Mouse (Mus musculus): ENCODE measurements around the gene Cela3a.

Cela3a gene

DNA sequence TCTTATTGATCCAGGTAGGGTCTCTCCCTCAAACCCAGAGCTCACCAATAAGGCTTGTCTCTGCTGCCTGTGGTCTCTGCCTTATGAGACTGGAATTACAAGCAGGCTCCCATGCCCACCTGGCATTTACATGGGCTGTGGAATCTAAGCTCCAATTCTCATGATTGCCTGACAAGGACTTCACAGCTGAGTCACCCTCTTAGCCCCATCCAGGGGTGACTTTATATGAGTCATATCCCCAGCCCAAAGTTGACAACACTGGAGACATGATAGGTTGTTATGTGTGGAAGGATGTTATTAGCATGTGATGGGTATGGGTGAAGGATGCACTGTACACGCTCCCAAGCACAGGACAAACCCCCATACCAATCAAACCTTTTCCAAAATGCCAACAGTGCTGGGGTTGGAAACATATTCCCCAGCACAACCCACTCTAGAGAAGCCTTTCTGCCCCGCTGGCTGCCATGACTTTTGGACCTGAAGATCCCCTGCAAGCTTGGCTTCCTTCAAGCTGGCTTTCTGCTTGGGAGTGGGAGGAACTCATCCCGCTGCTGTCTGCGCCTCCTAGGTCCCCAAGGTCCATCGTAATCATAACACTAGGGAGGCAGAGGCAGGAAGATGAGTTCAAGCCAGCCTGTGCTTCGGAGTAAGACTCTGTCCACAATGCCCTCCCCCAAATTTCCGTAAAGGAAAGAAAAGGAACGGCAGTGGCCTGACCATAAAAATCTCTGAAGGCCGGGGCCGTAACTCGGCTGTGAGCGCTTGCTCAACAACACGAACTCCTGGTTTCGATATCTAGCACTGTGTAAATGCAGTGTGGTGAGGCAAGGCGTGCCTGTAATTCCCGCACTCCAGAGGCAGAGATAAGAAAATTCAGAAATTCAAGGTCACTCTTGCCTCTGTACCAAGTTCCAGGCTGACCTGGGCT, 37.7 kb downstream of the Cela3a start:
- DNase-seq (ENCODE audit: low spot score): no peak

DNA sequence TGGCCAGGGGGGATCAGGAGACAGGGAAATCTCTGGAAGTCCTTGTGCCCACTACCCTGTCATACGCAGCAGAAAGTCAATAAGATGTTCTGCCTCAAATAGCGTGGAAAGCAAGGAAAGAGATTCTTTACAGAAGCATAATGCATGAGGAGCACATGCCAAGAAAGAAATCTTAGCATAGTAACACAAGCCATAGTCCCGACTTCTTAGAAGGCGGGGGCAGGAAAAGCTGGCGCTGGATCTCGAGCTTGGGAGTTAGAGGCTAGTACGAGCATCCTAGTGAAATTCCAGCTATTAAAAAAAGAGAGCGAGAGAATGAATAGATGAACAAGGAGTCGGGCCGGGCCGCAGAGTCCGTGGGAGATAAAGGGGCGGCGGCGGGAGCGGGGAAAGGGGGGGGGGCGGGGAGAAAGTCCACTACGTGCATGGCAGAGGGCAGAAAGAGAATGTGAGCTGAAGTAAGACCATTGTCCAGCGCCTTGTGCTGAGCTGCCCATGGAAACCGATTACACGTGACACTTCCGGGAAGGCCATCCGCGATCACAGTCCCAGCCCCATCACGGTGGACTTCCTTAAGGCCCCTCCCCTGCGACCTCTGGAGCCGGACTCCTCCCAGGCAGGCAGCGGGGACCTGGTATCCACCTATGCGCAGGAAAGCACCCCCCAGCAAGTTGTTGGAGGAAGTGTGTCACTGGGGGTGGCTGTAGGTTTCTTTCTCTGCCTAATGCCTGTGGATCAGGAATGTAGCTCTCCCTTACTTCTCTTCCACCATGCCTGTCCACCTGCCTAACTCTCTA, 39.4 kb downstream of the Cela3a start:
- no peak for DNase-seq (ENCODE audit: low spot score)

DNA sequence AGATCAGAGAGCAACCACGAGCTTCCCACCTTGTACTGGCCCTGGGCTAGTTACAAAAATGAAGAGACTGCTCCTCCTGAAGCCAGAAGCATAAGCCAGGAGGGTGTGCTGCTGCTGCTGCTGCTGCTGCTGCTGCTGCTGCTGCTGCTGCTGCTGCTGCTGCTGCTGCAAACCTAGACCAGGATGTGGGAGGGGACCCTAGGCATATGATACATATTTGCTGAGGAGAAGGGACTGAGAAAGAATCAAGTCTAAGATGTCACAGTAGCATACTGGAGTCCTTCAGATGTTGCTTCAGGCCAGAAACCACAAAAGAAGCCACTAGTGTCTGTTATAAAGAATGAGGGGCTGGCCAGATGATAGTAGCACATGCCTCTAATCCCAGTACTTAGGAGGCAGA, 41.4 kb downstream of the Cela3a start:
- DNase-seq (ENCODE audit: low spot score): no peak

DNA sequence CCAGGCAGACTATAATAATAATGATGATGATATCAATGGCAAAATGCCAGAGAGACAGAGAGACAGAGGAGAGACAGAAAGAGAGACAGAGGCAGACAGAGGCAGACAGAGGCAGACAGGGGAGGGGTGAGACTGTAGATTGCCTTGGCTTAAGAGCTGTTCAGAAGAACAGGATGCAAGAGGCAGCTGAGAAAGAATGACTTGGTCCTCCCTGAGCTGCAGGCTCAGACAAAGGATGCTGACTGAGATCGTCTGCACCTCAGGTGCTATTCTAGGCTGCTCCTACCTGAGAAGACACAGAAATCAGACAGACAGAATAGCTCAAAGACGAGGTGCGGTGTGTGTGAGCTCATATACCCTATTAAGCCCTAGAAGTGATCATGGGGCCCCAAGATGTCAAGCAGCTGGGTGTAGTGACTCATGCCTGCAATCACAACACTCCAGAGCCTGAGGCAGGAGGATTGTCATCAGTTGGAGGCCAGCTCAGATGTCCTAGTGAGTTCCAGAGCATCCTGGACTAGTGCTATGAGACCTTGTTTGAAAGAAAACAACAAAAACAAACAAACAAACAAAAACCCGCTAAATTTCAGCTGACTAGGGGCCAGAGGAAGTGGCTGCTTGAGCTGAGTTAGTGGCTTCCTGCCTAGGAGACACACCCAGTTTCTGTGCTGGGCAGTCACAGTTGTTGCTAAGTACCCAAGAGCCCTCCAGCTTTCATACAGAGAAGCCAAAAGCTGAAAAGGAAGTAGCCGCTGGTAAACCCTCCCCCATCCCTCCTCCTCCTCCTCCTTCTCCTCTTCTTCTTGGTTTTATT, 42.1 kb downstream of the Cela3a start:
- no peak for DNase-seq (ENCODE audit: low spot score)

DNA sequence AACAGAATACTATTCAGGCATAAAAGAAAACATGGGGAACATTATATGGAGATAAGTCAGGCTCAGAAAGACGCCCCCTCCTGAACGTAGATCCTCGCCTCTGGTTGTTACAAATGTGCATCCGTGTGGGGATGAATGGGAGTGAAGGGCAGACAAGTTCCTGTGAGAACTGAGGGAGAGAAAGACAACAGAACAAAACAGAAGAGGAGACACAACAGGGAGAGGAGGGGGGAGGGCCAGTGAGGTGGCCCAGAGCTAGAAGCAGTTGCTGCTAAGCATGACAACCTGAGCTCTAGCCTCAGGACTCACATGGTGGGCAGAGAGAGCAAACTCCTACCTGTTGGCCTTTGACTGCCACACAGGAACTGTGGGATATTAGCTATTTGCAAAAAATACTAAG, 43.5 kb downstream of the Cela3a start:
- no peak for DNase-seq (ENCODE audit: low spot score)

DNA sequence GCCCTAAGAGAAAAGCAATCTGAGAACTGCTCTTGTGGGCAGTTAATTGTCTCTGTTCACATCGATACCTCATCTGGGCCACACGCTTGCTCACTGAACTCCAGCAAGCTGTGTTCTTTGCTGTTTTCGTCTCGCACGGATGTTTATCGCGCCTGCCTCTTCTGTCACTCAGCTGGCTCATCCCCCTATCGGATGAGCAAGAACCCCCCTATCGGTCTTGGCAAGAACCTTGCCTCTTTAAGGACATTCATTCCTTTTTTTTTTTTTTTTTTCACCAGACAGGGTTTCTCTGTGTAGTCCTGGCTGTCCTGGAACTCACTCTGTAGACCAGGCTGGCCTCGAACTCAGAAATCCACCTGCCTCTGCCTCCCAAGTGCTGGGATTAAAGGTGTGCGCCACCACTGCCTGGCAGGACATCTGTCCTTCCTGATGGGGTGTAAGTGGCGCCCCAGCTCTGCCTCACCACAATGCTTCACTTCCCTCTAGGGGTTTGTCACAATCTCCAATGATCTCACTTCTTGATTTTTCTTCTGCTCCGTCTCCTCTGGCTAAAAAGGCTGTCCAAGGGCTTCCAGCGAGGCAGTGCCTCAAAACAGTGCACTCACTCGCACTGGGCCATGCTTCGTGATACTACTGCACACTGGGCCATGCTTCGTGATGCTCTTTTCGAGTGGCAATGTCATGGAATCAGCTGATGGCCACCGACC, 44.1 kb downstream of the Cela3a start:
- no peak for DNase-seq (ENCODE audit: low spot score)

DNA sequence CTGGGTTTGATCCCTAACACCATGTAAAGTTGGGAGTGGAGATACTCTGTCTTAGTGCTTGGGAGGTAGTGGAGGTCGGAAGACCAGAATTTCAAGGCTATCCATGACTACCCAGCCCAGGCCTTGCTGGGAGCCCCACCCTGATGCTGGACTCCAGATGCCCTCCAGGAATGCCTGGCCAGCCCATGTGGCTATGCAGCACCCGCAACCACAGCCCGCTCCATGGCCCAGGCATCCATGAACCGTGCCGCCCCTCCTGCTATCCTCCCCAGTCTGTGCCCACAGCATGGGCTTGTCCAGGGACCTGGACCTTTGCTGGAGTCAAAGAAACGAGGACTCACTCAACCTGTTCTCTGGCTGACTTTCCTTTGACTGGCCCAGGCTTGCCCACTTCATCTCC, 44.8 kb downstream of the Cela3a start:
- DNase-seq (ENCODE audit: low spot score): no peak

DNA sequence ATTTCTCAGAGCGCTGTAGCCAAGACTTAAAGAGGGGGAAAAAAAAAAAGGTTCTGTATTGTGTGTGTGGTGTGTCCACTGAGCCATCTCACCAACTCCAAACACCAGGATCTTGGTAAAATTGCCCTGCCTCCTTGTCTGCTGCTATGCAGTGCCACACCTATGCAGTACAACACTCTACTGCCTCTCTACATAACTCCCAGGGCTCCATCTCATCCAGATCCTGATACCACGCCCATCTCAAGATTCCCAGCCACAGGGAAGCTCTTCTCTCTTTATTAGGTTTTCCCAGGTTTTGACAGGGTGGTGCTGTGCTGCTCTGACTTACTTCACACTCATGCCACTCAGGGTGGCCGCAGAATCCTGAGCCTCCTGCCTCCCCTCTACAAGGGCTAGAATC, 48.6 kb downstream of the Cela3a start:
- no peak for DNase-seq (ENCODE audit: low spot score)

DNA sequence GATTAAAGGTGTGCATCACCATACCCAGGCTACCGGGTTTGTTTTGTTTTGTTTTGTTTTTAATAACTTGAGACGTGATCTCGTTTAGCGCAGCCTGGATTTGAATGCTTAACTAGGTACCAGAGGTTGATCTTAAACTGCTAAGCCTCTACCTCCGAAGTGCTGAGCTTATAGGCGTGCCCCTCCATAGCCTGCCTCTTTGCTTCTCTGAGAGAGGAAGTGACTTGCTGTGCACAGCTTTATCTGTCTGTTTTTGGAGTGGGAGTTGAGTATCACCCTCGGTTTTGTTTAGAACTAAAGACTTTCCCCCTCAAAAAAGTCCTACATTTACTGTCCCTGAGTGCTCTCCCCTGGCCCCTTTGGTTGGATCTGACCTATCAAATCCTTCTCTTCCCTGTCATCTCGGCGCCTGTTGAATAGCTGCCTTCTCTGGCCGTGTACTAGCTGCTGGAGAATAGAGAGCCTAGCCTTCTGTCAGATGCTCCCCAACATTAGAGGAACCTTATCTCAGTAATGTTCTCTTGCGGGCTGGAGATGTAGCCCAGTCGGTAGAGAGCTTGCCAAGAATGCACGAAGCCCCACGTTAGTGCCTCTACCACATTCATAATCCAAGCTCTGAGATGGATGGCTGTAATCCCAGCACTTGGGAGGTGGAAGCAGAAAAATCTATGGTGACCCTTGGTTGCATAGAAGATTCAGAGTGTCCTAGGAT, 51.1 kb downstream of the Cela3a start:
- DNase-seq (ENCODE audit: low spot score): no peak

DNA sequence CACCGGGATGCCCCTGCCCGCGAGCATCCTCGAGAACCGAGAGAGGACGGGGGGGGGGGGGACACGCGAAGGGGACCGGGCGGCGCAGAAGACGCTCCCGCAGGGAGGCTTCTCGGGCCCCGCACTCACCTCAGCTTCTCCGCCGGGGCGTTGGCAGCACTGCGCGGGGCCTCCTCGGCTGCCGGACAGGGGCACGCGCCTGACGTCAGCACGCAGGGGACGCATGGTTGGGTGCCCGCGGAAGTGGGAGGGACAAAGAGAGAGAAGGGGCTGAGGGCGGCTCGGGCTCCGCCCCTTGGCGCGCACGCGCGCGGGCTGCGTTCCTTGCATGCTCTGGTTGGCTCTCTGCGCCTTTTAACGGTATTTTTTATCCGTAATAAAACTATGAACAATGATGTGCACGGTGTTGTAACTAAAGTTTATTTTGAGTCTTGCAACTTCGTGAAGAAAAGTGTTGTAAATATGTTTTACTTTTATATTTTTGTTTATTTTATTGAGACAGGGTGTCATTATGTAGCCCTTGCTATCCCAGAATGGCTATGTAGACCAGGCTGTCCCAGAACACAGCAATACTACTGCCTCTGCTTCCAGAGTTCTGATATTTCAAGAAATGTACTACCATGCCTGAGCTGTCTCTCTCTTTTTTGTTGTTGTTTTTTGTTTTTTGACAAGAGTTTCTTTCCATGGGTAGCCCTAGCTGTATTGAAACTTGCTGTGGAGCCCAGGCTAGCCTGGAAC, 51.9 kb downstream of the Cela3a start, which contains the start of gene Cdc42:
Gene Cdc42 (minus strand): TSS at position 204 of the 738 bp plus-strand sequence.
- DNase-seq (ENCODE audit: low spot score): peak; percentile 98

DNA sequence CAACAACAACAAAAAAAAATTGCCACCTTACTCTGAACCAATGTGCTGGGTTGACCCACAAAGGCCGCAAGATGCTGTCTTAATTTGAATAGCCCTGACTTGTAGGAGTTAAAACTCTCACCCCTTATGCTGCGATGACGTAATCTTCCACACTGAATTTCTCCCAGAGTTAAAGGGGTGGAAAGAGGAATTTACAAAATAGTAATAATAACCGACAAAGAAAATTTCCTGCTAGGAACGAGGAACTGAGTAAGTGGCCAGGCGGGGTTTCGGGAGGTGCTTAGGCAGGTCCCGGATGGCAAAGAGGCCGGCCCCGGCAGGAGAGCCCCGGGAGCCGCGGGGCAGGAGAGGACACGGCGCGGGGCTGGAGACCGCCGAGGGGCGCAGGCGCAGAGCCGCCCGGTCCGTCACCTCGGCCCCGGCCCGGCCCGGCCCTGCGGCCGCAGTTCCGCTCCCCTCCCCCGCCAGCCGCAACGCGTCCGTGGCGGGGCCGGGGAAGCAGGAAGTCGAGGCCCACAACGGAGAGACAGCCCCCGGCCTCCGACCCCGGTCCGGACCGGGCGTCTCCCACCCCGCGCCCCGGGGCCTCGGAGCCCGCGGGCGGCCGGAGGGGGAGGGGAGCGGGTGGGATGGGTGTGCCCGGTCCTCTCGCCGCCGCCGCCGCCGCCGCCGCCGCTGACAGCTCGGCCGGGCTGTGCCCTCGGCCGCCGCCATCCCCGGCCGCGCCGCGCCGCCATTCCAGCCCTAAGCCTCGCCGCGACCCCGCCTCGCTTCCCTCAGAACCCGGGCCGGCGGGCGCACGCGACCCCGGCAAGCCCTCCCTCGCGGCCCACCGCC, 52.7 kb downstream of the Cela3a start:
- DNase-seq (ENCODE audit: low spot score): peak; percentile 50

All from ovary, adult 18-20 months (tissue).